Mouse (Mus musculus): ENCODE measurements around the gene Banp. TPM values are rescaled to one million over a fixed set of nuclear protein-coding genes. Genes with fewer than 3 reads are reported as not detected.

The Banp gene
- polyA plus RNA-seq, 1 experiment from 2014 or later, result 37.8 TPM

GRCm38 (mm10) chr8:122067783-122068505 is 118.4 kb downstream of the Banp start:
- Histone ChIP-seq H3K4me2 (replicated peaks) (no peak overlapping the region), H3K27me3 (ENCODE audit: control insufficient read depth, insufficient read depth, low read length) (no peaks in the 10 kb centered on the region), H3K4me1 (replicated peaks; ENCODE audit: control insufficient read depth, insufficient read depth, low read length) (no peaks in the 10 kb centered on the region), H3K4me3 (replicated peaks; ENCODE audit: low read length) (no peak overlapping the region), H3K9me3 (ENCODE audit: control insufficient read depth, low read length) (no peaks in the 10 kb centered on the region), H3K9ac (no peak overlapping the region), H3K27ac (no peak overlapping the region), H3K36me3 (replicated peaks; ENCODE audit: control insufficient read depth, insufficient read depth) (no peaks in the 10 kb centered on the region)
- DNase-seq (ENCODE audit: low spot score) (no peak), ATAC-seq (ENCODE audit: low FRiP score) (no peak)
- WGBS, result 51% methylated on average over 15 of the region's 15 CpGs

- DNase-seq (ENCODE audit: low spot score) (no peak), ATAC-seq (ENCODE audit: low FRiP score) (no peak)
- H3K36me3 ChIP-seq (replicated peaks; ENCODE audit: control insufficient read depth, insufficient read depth), result no peaks in the 10 kb centered on the region
- no peak overlapping the region for H3K9ac ChIP-seq
- no peak overlapping the region for H3K4me3 ChIP-seq (replicated peaks; ENCODE audit: low read length)
- H3K27me3 ChIP-seq (ENCODE audit: control insufficient read depth, insufficient read depth, low read length), result no peaks in the 10 kb centered on the region
- no peak overlapping the region for H3K4me2 ChIP-seq (replicated peaks)
- no peak overlapping the region for H3K27ac ChIP-seq
- no peaks in the 10 kb centered on the region for H3K9me3 ChIP-seq (ENCODE audit: control insufficient read depth, low read length)
- no peaks in the 10 kb centered on the region for H3K4me1 ChIP-seq (replicated peaks; ENCODE audit: control insufficient read depth, insufficient read depth, low read length)
- 81% methylated on average over 13 of the region's 13 CpGs for WGBS
These were observed 119.1 kb downstream of the Banp start for GRCm38 (mm10) chr8:122068609-122069008.

GRCm38 (mm10) chr8:122069281-122069680 is 119.7 kb downstream of the Banp start:
- DNase-seq (ENCODE audit: low spot score) (no peak), ATAC-seq (ENCODE audit: low FRiP score) (no peak)
- H3K27me3 ChIP-seq (ENCODE audit: control insufficient read depth, insufficient read depth, low read length), result no peaks in the 10 kb centered on the region
- WGBS, result 87% methylated on average over 11 of the region's 11 CpGs
- no peak overlapping the region for H3K9ac ChIP-seq
- no peak overlapping the region for H3K27ac ChIP-seq
- no peak overlapping the region for H3K4me2 ChIP-seq (replicated peaks)
- H3K4me1 ChIP-seq (replicated peaks; ENCODE audit: control insufficient read depth, insufficient read depth, low read length), result no peaks in the 10 kb centered on the region
- no peaks in the 10 kb centered on the region for H3K9me3 ChIP-seq (ENCODE audit: control insufficient read depth, low read length)
- H3K36me3 ChIP-seq (replicated peaks; ENCODE audit: control insufficient read depth, insufficient read depth), result no peaks in the 10 kb centered on the region
- H3K4me3 ChIP-seq (replicated peaks; ENCODE audit: low read length), result no peak overlapping the region

- no peaks in the 10 kb centered on the region for H3K36me3 ChIP-seq (replicated peaks; ENCODE audit: control insufficient read depth, insufficient read depth)
- H3K27ac ChIP-seq, result no peak overlapping the region
- H3K9me3 ChIP-seq (ENCODE audit: control insufficient read depth, low read length), result no peaks in the 10 kb centered on the region
- DNase-seq (ENCODE audit: low spot score), result no peak
- H3K9ac ChIP-seq, result no peak overlapping the region
- no peaks in the 10 kb centered on the region for H3K4me1 ChIP-seq (replicated peaks; ENCODE audit: control insufficient read depth, insufficient read depth, low read length)
- H3K27me3 ChIP-seq (ENCODE audit: control insufficient read depth, insufficient read depth, low read length), result no peaks in the 10 kb centered on the region
- no peak for ATAC-seq (ENCODE audit: low FRiP score)
- no peak overlapping the region for H3K4me3 ChIP-seq (replicated peaks; ENCODE audit: low read length)
- WGBS, result 62% methylated on average over 4 of the region's 4 CpGs
- H3K4me2 ChIP-seq (replicated peaks), result no peak overlapping the region
These were observed 121.6 kb downstream of the Banp start for GRCm38 (mm10) chr8:122071193-122071592.

GRCm38 (mm10) chr8:122073964-122074363 is 124.4 kb downstream of the Banp start:
- WGBS, result 82% methylated on average over 9 of the region's 9 CpGs
- ATAC-seq (ENCODE audit: low FRiP score) (no peak), DNase-seq (ENCODE audit: low spot score) (no peak)
- Histone ChIP-seq H3K4me3 (replicated peaks; ENCODE audit: low read length) (no peak overlapping the region), H3K4me2 (replicated peaks) (no peak overlapping the region), H3K9ac (no peak overlapping the region), H3K27ac (no peak overlapping the region), H3K27me3 (ENCODE audit: control insufficient read depth, insufficient read depth, low read length) (no peaks in the 10 kb centered on the region), H3K4me1 (replicated peaks; ENCODE audit: control insufficient read depth, insufficient read depth, low read length) (no peaks in the 10 kb centered on the region), H3K36me3 (replicated peaks; ENCODE audit: control insufficient read depth, insufficient read depth) (no peaks in the 10 kb centered on the region), H3K9me3 (ENCODE audit: control insufficient read depth, low read length) (no peaks in the 10 kb centered on the region)

- no peak overlapping the region for H3K4me2 ChIP-seq (replicated peaks)
- DNase-seq (ENCODE audit: low spot score) (no peak), ATAC-seq (ENCODE audit: low FRiP score) (no peak)
- H3K9ac ChIP-seq, result no peak overlapping the region
- WGBS, result 85% methylated on average over 9 of the region's 9 CpGs
- H3K4me1 ChIP-seq (replicated peaks; ENCODE audit: control insufficient read depth, insufficient read depth, low read length), result no peaks in the 10 kb centered on the region
- no peak overlapping the region for H3K4me3 ChIP-seq (replicated peaks; ENCODE audit: low read length)
- H3K9me3 ChIP-seq (ENCODE audit: control insufficient read depth, low read length), result no peaks in the 10 kb centered on the region
- 0 out of 2 replicates have a peak, but pooled peaks cover 3% of the 10 kb centered on the region for H3K27me3 ChIP-seq (ENCODE audit: control insufficient read depth, insufficient read depth, low read length)
- H3K36me3 ChIP-seq (replicated peaks; ENCODE audit: control insufficient read depth, insufficient read depth), result no peaks in the 10 kb centered on the region
- no peak overlapping the region for H3K27ac ChIP-seq
These were observed 124.9 kb downstream of the Banp start for GRCm38 (mm10) chr8:122074442-122074841.

GRCm38 (mm10) chr8:122074977-122075376 is 125.4 kb downstream of the Banp start:
- H3K9ac ChIP-seq, result no peak overlapping the region
- H3K36me3 ChIP-seq (replicated peaks; ENCODE audit: control insufficient read depth, insufficient read depth), result no peaks in the 10 kb centered on the region
- H3K27me3 ChIP-seq (ENCODE audit: control insufficient read depth, insufficient read depth, low read length), result 0 out of 2 replicates have a peak, but pooled peaks cover 4% of the 10 kb centered on the region
- H3K27ac ChIP-seq, result no peak overlapping the region
- ATAC-seq (ENCODE audit: low FRiP score) (no peak), DNase-seq (ENCODE audit: low spot score) (no peak)
- H3K4me3 ChIP-seq (replicated peaks; ENCODE audit: low read length), result no peak overlapping the region
- no peaks in the 10 kb centered on the region for H3K9me3 ChIP-seq (ENCODE audit: control insufficient read depth, low read length)
- WGBS, result 82% methylated on average over 4 of the region's 4 CpGs
- no peaks in the 10 kb centered on the region for H3K4me1 ChIP-seq (replicated peaks; ENCODE audit: control insufficient read depth, insufficient read depth, low read length)
- H3K4me2 ChIP-seq (replicated peaks), result no peak overlapping the region

- 60% methylated on average over 23 of the region's 23 CpGs for WGBS
- Histone ChIP-seq H3K4me1 (replicated peaks; ENCODE audit: control insufficient read depth, insufficient read depth, low read length) (no peaks in the 10 kb centered on the region), H3K9me3 (ENCODE audit: control insufficient read depth, low read length) (no peaks in the 10 kb centered on the region), H3K36me3 (replicated peaks; ENCODE audit: control insufficient read depth, insufficient read depth) (no peaks in the 10 kb centered on the region), H3K9ac (no peak overlapping the region), H3K27ac (no peak overlapping the region), H3K27me3 (ENCODE audit: control insufficient read depth, insufficient read depth, low read length) (0 out of 2 replicates have a peak, but pooled peaks cover 4% of the 10 kb centered on the region), H3K4me2 (replicated peaks) (no peak overlapping the region), H3K4me3 (replicated peaks; ENCODE audit: low read length) (no peak overlapping the region)
- ATAC-seq (ENCODE audit: low FRiP score), result no peak
- no peak for DNase-seq (ENCODE audit: low spot score)
These were observed 126.8 kb downstream of the Banp start for GRCm38 (mm10) chr8:122076183-122076842.

- Histone ChIP-seq H3K27me3 (ENCODE audit: control insufficient read depth, insufficient read depth, low read length) (0 out of 2 replicates have a peak, but pooled peaks cover 4% of the 10 kb centered on the region), H3K27ac (no peak overlapping the region), H3K4me3 (replicated peaks; ENCODE audit: low read length) (no peak overlapping the region), H3K9ac (no peak overlapping the region), H3K36me3 (replicated peaks; ENCODE audit: control insufficient read depth, insufficient read depth) (no peaks in the 10 kb centered on the region), H3K4me1 (replicated peaks; ENCODE audit: control insufficient read depth, insufficient read depth, low read length) (no peaks in the 10 kb centered on the region), H3K4me2 (replicated peaks) (no peak overlapping the region), H3K9me3 (ENCODE audit: control insufficient read depth, low read length) (no peaks in the 10 kb centered on the region)
- ATAC-seq (ENCODE audit: low FRiP score) (no peak), DNase-seq (ENCODE audit: low spot score) (no peak)
- WGBS, result 83% methylated on average over 12 of the region's 12 CpGs
These were observed 128.8 kb downstream of the Banp start for GRCm38 (mm10) chr8:122078321-122078720.

Data from hindbrain, embryonic 14.5 days (tissue).